Mouse (Mus musculus): ENCODE data around the gene Bahd1. TPM values are rescaled to one million over a fixed set of nuclear protein-coding genes. Genes with fewer than 3 reads are reported as not detected.

Bahd1 gene
- polyA plus RNA-seq, 1 experiment from 2014 or later = 1.2 TPM

DNA sequence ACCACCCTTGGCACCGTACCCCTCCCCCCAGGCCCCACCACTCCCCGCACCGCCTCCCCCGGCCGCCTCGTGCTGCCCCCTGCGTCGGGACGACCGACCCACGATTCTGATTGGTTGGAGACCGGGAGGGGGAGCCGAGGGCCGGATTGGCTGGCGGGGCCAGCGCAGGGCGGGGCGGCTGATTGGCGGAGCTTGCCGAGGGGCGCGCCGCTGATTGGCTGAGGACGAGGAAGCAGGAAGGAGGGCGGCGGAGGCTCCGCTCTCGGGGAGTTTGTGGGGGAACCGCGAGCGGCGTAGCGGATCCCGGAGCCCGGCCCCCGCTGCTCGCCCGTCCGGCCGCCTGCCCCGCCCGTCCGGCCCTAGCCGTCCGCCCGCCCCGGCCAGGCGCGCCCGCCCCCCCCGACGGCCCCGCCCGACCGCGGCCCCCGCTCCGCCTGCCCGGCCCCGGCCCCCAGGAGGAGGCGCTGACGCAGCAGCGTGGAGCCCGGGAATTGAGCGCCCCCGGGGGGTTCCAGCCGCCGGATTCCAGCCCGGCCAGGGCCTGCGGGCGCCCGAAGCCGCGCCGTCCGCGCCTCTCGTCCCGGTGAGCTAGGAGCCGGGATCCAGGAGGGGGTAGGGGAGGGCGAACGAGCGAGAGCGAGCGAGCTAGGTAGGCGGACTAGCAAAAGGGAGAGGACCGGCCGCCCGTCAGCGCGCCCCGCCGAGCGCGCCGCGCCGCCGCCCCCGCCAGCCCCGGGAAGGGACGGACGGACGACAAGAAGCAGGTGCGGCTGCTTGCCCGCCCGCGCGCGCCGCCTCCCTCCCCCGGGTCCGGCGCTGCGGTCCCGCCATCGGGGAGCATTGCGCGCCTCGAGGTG is 1.2 kb downstream of the Bahd1 start:
- WGBS = under 1% methylated on average over 64 of the region's 120 CpGs
- Histone ChIP-seq H3K36me3 (replicated peaks; ENCODE audit: control insufficient read depth, insufficient read depth, low read depth, low read length) (no peaks in the 10 kb centered on the region), H3K4me2 (ENCODE audit: low read depth, low read length) (peak overlapping the region; percentile 100), H3K27me3 (ENCODE audit: control insufficient read depth, insufficient read depth, low read length) (peaks cover 44% of the 10 kb centered on the region), H3K4me3 (ENCODE audit: low read depth, low read length) (peak overlapping the region; percentile 88), H3K27ac (replicated peaks; ENCODE audit: low read depth, low read length) (peak overlapping the region; percentile 56), H3K4me1 (ENCODE audit: control insufficient read depth, insufficient read depth, low read length) (peaks cover 18% of the 10 kb centered on the region), H3K9me3 (replicated peaks; ENCODE audit: control insufficient read depth, low read length) (no peaks in the 10 kb centered on the region), H3K9ac (replicated peaks; ENCODE audit: low read length) (peak overlapping the region; percentile 74)
- ATAC-seq (replicated peaks; ENCODE audit: insufficient number of reproducible peaks, low FRiP score, low TSS enrichment, low read depth) = peak; percentile 84
- peak; percentile 96 for DNase-seq (ENCODE audit: low spot score)

DNA sequence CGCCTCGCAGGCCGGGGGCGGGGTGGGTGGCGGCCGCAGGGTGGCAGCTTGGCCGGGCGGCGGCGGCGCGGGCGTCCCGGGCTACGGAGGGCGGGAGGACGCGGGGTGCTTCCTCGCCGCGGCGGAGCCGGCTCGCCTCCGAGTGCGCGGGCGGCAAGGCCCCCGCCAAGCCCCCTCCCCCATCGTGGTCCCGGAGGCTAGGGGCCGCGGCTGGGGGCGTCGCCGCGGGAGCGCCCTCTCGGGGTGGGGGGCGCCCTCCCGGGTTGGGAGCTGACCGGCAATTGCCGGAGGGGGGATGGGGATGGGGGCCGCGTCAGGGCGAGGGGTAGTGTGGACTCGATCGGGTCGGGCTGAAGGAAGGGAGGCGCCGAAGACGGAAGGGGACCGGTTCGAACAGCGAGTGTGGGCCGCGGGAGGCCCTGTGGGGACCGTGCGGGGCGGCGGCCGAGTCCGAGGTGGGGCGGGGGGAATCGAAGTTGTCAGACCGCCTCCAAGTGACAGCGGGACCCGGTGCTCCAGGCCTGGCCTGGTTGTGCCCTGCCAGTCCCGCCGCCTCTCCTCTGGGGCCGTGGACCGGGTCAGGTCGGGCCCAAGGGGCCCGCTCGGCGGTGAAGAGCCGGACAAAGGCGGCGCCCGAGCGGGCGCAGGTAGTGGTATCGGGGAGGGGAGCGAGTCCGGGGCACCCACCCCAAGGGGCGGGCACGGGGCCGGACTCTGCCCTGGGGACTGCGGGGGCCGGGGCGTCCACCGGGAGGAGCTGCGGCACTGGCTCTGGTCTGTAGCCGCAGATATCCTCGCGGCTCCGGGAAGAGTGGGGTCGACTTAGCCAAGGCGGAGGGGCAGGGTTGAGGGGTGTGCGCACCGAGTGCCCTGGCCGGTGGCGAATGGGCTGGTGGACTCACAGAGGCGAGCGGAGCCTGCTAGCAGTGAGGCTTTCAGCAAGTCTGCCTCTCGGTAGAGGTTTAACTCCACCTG is 2.2 kb downstream of the Bahd1 start:
- ATAC-seq (replicated peaks; ENCODE audit: insufficient number of reproducible peaks, low FRiP score, low TSS enrichment, low read depth) (0 out of 2 replicates have a peak, but pooled peaks have one; percentile 31), DNase-seq (ENCODE audit: low spot score) (peak; percentile 64)
- Histone ChIP-seq H3K4me2 (ENCODE audit: low read depth, low read length) (peak overlapping the region; percentile 100), H3K36me3 (replicated peaks; ENCODE audit: control insufficient read depth, insufficient read depth, low read depth, low read length) (no peaks in the 10 kb centered on the region), H3K27ac (replicated peaks; ENCODE audit: low read depth, low read length) (no peak overlapping the region), H3K4me1 (ENCODE audit: control insufficient read depth, insufficient read depth, low read length) (peaks cover 12% of the 10 kb centered on the region), H3K4me3 (ENCODE audit: low read depth, low read length) (peak overlapping the region; percentile 88), H3K9ac (replicated peaks; ENCODE audit: low read length) (peak overlapping the region; percentile 74), H3K9me3 (replicated peaks; ENCODE audit: control insufficient read depth, low read length) (no peaks in the 10 kb centered on the region), H3K27me3 (ENCODE audit: control insufficient read depth, insufficient read depth, low read length) (peaks cover 36% of the 10 kb centered on the region)
- WGBS = under 1% methylated on average over 69 of the region's 106 CpGs

DNA sequence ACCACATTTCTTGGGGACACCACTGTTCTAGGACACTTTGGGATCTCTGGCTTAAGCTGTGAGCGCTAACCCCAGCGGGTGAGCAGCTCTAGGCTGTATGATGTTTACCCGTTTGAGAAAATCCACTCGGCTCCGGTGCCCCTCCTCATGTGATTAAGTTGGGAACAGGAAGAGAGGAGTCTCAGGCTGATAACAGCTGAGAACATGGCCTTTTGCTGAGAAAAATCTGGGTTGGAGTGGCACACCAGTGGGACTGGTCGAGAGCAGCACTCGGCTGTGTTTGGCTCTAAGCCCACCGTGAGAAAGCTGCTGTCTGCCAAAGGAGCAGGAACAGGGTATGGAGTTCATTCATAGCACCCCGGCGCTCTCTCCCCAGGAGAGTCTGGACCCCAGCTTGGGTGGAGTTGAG is 3.2 kb downstream of the Bahd1 start:
- peaks cover 26% of the 10 kb centered on the region for H3K27me3 ChIP-seq (ENCODE audit: control insufficient read depth, insufficient read depth, low read length)
- peak overlapping the region; percentile 100; the same call in 1 of the 2 replicates for H3K4me2 ChIP-seq (ENCODE audit: low read depth, low read length)
- 10% methylated on average over 10 of the region's 10 CpGs for whole genome bisulfite sequencing
- peak overlapping the region; percentile 88 for H3K4me3 ChIP-seq (ENCODE audit: low read depth, low read length)
- ATAC-seq (replicated peaks; ENCODE audit: insufficient number of reproducible peaks, low FRiP score, low TSS enrichment, low read depth) (no peak), DNase-seq (ENCODE audit: low spot score) (no peak)
- H3K36me3 ChIP-seq (replicated peaks; ENCODE audit: control insufficient read depth, insufficient read depth, low read depth, low read length) = no peaks in the 10 kb centered on the region
- peaks cover 8% of the 10 kb centered on the region; the same call in 1 of the 2 replicates for H3K4me1 ChIP-seq (ENCODE audit: control insufficient read depth, insufficient read depth, low read length)
- H3K9ac ChIP-seq (replicated peaks; ENCODE audit: low read length) = peak overlapping the region; percentile 33
- H3K27ac ChIP-seq (replicated peaks; ENCODE audit: low read depth, low read length) = no peak overlapping the region
- H3K9me3 ChIP-seq (replicated peaks; ENCODE audit: control insufficient read depth, low read length) = no peaks in the 10 kb centered on the region

DNA sequence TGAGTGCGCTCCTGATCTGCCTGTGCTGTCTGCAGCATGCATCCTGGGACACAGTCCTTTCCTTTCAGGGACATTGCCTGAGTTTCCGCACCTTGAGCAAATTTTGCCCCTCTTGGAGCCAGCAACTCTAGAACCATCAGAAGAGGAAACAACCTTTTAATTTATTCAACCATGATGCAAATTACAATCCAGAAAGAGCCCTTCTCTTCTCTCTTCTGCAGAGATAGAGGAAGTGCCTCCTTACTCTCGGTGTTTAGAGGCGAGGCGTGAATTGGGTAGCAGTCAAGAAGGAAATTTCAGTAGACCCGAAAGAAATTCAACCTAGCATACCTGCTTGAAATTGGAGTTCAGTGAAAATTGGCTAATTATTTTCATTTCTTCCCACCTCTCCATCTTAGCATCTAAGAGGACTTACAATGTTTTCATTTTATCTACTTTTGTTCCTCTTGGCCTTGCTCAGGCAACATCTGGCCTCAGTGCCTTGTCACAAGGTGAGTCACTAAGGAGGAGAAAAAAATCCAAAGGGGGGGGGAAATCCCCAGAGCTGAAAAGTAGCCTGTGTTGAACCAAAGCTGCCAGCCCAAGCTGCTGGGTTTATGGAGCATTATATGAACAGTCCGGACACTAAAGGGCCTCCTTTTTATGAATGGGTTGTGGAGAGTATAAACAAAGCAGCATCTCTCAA is 5.4 kb downstream of the Bahd1 start:
- H3K27ac ChIP-seq (replicated peaks; ENCODE audit: low read depth, low read length) = no peak overlapping the region
- no peak overlapping the region for H3K9ac ChIP-seq (replicated peaks; ENCODE audit: low read length)
- no peak overlapping the region for H3K4me2 ChIP-seq (ENCODE audit: low read depth, low read length)
- WGBS = 82% methylated on average over 7 of the region's 7 CpGs
- H3K9me3 ChIP-seq (replicated peaks; ENCODE audit: control insufficient read depth, low read length) = no peaks in the 10 kb centered on the region
- no peaks in the 10 kb centered on the region for H3K4me1 ChIP-seq (ENCODE audit: control insufficient read depth, insufficient read depth, low read length)
- H3K27me3 ChIP-seq (ENCODE audit: control insufficient read depth, insufficient read depth, low read length) = peaks cover 8% of the 10 kb centered on the region
- no peak for DNase-seq (ENCODE audit: low spot score)
- H3K4me3 ChIP-seq (ENCODE audit: low read depth, low read length) = no peak overlapping the region
- no peak for ATAC-seq (replicated peaks; ENCODE audit: insufficient number of reproducible peaks, low FRiP score, low TSS enrichment, low read depth)
- H3K36me3 ChIP-seq (replicated peaks; ENCODE audit: control insufficient read depth, insufficient read depth, low read depth, low read length) = no peaks in the 10 kb centered on the region

DNA sequence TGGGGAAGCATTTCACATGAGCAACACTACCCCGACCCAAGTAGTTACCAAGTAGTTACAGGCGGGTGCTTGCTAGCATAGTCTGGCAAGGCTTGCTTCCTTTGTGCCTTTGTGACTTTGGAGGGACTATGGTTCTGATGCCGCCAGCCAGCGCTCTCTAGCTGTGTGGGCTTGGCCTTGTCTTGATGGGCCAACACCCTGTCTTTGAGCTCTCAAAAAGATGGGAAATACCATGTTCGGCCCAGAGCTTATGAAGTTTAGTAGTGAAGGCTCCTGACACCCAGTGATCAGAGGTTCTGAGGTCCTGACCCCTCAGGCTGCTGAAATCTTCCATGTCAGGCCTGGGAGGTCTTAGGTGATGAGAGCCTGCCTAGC is 5.9 kb downstream of the Bahd1 start:
- DNase-seq (ENCODE audit: low spot score) = no peak
- WGBS = 81% methylated on average over 5 of the region's 5 CpGs
- no peaks in the 10 kb centered on the region for H3K4me1 ChIP-seq (ENCODE audit: control insufficient read depth, insufficient read depth, low read length)
- no peak overlapping the region for H3K4me2 ChIP-seq (ENCODE audit: low read depth, low read length)
- H3K9me3 ChIP-seq (replicated peaks; ENCODE audit: control insufficient read depth, low read length) = no peaks in the 10 kb centered on the region
- no peaks in the 10 kb centered on the region for H3K36me3 ChIP-seq (replicated peaks; ENCODE audit: control insufficient read depth, insufficient read depth, low read depth, low read length)
- H3K4me3 ChIP-seq (ENCODE audit: low read depth, low read length) = no peak overlapping the region
- no peak overlapping the region for H3K27ac ChIP-seq (replicated peaks; ENCODE audit: low read depth, low read length)
- H3K9ac ChIP-seq (replicated peaks; ENCODE audit: low read length) = no peak overlapping the region
- no peak for ATAC-seq (replicated peaks; ENCODE audit: insufficient number of reproducible peaks, low FRiP score, low TSS enrichment, low read depth)
- peaks cover 8% of the 10 kb centered on the region for H3K27me3 ChIP-seq (ENCODE audit: control insufficient read depth, insufficient read depth, low read length)

DNA sequence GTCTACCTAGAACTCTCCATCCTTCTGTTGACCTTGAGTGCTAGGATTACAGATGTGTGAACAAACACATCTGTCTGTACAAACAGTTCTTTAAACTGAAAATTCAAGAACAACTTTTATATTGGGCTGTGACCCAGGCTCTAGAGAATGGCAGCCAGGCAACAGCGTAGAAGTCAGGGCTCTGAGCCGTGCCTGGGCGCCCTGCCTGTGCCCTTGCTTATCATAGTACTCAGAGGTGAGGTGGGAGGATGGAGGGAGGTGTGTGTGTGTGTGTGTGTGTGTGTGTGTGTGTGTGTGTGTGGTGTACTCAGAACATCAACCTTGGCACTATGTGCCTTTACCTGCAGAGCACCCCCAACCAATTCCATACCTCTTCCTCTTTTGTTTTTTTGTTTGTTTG is 7.6 kb downstream of the Bahd1 start:
- H3K4me1 ChIP-seq (ENCODE audit: control insufficient read depth, insufficient read depth, low read length) = no peaks in the 10 kb centered on the region
- no peaks in the 10 kb centered on the region for H3K9me3 ChIP-seq (replicated peaks; ENCODE audit: control insufficient read depth, low read length)
- no peak for ATAC-seq (replicated peaks; ENCODE audit: insufficient number of reproducible peaks, low FRiP score, low TSS enrichment, low read depth)
- peaks cover 5% of the 10 kb centered on the region; the same call in 1 of the 2 replicates for H3K27me3 ChIP-seq (ENCODE audit: control insufficient read depth, insufficient read depth, low read length)
- no peak overlapping the region for H3K4me2 ChIP-seq (ENCODE audit: low read depth, low read length)
- H3K9ac ChIP-seq (replicated peaks; ENCODE audit: low read length) = no peak overlapping the region
- H3K4me3 ChIP-seq (ENCODE audit: low read depth, low read length) = no peak overlapping the region
- DNase-seq (ENCODE audit: low spot score) = no peak
- WGBS = 93% methylated on average over 3 of the region's 3 CpGs
- H3K27ac ChIP-seq (replicated peaks; ENCODE audit: low read depth, low read length) = no peak overlapping the region
- H3K36me3 ChIP-seq (replicated peaks; ENCODE audit: control insufficient read depth, insufficient read depth, low read depth, low read length) = no peaks in the 10 kb centered on the region

DNA sequence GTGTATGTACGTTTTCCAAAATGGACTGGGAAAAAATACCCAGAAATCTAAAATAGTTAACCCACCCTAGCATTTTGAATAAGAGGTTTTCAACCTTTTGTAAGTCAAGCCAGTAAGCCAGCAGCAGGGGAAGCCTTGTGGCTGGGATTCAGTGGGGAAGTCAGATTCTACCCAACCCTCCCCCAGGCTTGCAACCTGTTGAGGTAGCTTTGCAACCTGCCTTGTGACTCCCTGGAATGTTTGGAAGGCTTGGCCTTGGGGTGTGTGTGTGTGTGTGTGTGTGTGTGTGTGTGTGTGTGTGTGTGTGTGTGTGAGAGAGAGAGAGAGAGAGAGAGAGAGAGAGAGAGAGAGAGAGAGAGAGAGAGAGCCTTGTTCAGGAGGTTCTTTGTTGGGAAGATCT is 9.0 kb downstream of the Bahd1 start:
- H3K9me3 ChIP-seq (replicated peaks; ENCODE audit: control insufficient read depth, low read length) = no peaks in the 10 kb centered on the region
- ATAC-seq (replicated peaks; ENCODE audit: insufficient number of reproducible peaks, low FRiP score, low TSS enrichment, low read depth) (no peak), DNase-seq (ENCODE audit: low spot score) (no peak)
- no peak overlapping the region for H3K4me2 ChIP-seq (ENCODE audit: low read depth, low read length)
- H3K36me3 ChIP-seq (replicated peaks; ENCODE audit: control insufficient read depth, insufficient read depth, low read depth, low read length) = no peaks in the 10 kb centered on the region
- peaks cover under 1% of the 10 kb centered on the region; the same call in 1 of the 2 replicates for H3K27me3 ChIP-seq (ENCODE audit: control insufficient read depth, insufficient read depth, low read length)
- H3K4me1 ChIP-seq (ENCODE audit: control insufficient read depth, insufficient read depth, low read length) = 0 out of 2 replicates have a peak, but pooled peaks cover 4% of the 10 kb centered on the region
- no peak overlapping the region for H3K9ac ChIP-seq (replicated peaks; ENCODE audit: low read length)
- H3K4me3 ChIP-seq (ENCODE audit: low read depth, low read length) = no peak overlapping the region
- 39% methylated on average over 1 of the region's 1 CpGs for WGBS
- H3K27ac ChIP-seq (replicated peaks; ENCODE audit: low read depth, low read length) = no peak overlapping the region
